Mouse (Mus musculus) erythroblast, adult 5-6 weeks (primary cell): Measurements from ENCODE around the gene Gabrp. TPM values are rescaled to one million over a fixed set of nuclear protein-coding genes. Genes with fewer than 3 reads are reported as not detected.

Experiments used
- ATAC-seq: replicated peaks from 2 replicates; pipeline ENCODE4 v1.8.0; 2016; ENCODE audit warnings: moderate number of reproducible peaks, mild to moderate bottlenecking, moderate TSS enrichment, inconsistent platforms; ENCODE audit not compliant: poor library complexity, low FRiP score, severe bottlenecking
- total RNA-seq, 2 experiments: library from RNA; stranded (forward) in 1 of 2; stranded (reverse) in 1 of 2; fragments of 150-400 nt in 1 of 2; fragments of 200-764, 138-1000 nt in 1 of 2; gene quantifications; 2 replicates each; pipeline versions ENCODE4 v1.2.3 to v1.2.4; 2015 to 2017; ENCODE audit warnings: low replicate concordance in 2 of 2

Gabrp gene
- total RNA-seq (2015; ENCODE audit: low replicate concordance): not detected in 2 replicates
- total RNA-seq (2017; ENCODE audit: low replicate concordance): not detected in 2 replicates

DNA sequence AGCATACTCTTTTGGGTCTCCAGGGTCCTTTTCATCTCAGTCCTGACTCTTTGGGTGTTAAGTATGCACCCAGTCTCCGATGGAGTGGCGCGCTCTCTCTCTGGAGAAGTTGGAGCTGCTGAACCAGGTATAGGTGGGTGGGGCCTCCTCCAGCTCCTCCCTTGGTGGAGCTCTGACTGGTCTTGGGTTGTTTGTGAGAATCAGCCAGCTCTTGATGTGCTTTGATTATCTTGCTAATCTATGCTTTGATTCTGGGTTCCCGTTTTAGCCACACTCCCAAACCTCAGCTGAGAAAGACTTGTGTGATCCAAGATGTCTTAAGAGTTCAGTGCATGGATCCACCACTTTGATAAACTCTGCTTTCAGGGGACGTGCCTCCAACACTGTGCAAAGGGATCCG, at the start of gene Gabrp:
TSS of gene Gabrp (minus strand) at position 101 of the 400 bp plus-strand sequence.
- no peak for ATAC-seq

DNA sequence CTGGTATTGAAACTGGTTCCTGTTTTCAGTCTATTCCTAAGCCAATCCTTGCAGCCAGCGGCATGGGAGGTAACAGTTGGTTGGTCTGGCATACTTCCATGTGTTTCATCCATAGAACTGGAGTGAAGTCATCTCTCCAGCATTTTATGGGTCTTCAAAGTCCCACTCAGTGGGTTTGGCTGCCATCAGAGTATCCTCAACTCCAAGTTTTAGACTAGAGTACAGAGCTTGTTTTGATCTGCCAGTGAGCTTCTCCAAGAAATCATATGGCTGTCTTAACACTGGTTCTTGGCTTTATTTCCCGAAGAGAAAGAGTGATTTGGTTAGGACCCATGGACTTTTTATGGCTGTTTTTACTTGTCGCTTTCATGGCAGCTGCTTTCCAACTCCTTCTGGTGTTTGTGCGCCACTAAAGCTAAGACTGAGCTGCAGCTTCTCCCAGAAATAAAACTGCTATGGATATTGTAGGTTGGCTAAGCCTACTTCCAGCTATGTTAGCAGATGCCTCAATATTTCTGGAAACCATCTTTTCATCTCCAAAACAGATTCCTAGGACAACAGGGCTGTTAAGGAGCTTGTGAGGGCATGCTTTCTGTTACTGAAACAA, 48.5 kb upstream of the Gabrp start:
- no peak for ATAC-seq

- ATAC-seq: no peak; the same call in 1 of the 2 replicates
Observed at GRCm38 (mm10) chr11:33614218-33614617, 35.5 kb upstream of the Gabrp start.

DNA sequence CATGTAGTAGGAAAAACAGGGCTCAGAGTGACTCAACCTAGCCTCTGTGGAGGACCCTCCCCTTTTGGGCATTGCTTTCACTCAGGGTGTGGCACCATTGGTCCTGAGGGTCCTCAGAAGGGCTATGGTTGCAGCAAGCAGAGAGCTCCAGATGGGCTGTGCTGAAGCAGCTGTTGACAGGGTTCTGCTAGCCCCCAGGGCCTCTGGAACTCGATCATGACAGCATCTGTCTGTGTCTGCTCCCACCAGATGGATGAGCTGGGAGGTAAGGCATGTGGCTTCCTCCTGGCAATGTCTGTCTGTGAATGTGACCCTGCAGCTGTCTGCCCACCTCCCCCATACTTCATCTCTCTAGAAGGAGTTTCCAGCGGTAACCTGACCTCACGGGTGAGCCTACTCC, 29.0 kb upstream of the Gabrp start:
- ATAC-seq: no peak

DNA sequence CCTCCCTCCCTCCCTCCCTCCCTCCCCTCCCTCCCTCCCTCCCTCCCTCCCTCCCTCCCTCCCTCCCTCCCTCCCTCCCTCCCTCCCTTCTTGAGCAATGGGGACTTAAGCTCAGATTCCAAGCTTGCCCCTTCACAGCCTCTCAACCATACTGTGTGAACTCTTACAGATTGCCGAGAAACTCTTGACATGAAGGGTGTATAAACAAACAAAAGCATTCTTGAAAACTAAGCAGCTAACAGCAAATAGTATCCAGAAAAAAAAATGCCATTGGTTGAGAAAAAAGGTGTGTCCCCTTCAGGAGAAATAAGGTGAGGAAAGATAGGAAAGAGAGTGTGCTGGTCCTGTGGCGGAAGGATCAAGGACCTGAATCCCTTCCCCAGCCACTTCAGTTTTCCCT, 24.4 kb upstream of the Gabrp start:
- no peak for ATAC-seq

DNA sequence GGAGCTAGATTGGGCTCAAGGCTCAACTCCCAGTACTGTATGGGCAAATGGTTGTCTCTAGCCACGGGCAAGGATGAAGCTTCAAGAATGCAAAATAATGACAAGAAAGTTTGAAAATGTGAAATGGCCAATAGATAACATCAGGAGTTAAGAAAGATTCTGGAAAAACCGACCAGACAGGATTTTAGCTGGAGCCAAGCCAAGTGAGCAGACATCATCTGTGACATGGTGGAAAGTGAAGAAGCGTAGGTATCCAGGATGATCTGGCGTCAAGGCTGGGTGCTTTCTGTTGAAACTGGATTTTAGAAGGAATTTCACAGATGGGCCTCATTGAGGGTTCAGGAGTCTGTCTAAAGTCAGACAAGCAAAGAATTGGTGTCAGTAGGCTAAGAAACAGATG, 20.2 kb upstream of the Gabrp start, which contains the start of gene D130052B06Rik:
TSS of gene D130052B06Rik (plus strand) at position 317 of the 400 bp plus-strand sequence.
- ATAC-seq: no peak

- ATAC-seq: no peak
Observed at GRCm38 (mm10) chr11:33596655-33597054, 17.9 kb upstream of the Gabrp start.

GRCm38 (mm10) chr11:33592826-33593225, 14.1 kb upstream of the Gabrp start:
- no peak for ATAC-seq

GRCm38 (mm10) chr11:33590771-33591170, 12.0 kb upstream of the Gabrp start:
- ATAC-seq: no peak

- ATAC-seq: no peak
Observed at GRCm38 (mm10) chr11:33586614-33587013, 7.9 kb upstream of the Gabrp start.

GRCm38 (mm10) chr11:33579621-33580020, 862 bp upstream of the Gabrp start:
- no peak for ATAC-seq

DNA sequence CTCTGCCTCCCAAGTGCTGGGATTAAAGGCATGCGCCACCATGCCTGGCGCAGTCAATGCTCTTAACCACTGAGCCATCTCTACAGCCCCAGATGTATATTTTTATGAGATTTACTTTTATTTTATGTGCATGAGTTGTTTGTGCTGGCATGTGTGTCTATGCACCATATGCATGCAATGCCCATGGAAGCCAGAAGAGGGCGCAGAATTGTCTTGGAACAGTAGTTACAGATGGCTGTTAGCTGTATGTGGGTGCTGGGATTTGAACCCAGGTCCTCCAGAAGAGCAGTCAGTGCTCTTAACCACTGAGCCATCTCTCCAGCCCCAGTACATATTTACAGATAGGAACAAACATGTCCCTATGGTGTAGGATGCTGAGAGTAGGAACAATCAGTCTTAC, 3.8 kb downstream of the Gabrp start:
- ATAC-seq: no peak

DNA sequence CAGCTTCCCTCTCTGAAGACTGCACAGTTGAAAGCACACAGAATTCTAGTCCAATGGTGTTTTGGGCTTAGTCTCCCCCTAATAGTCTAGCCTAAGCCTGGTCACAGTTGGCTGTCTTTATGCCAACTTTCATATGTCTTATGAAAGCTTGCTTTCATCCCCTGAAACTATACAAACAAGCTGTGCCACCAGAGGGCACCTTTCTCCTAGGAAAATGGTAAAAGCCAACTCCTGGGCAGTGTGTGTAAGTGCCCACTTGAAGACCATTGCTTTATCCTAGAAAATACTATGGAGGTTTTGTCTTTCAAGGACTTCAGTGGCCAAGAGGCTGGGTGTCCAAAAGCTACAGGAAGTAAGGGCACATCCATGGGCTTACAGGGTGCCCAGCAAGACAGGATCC, 8.3 kb downstream of the Gabrp start:
- no peak for ATAC-seq

GRCm38 (mm10) chr11:33563921-33564320, 14.8 kb downstream of the Gabrp start:
- ATAC-seq: no peak

- no peak for ATAC-seq
Observed at GRCm38 (mm10) chr11:33554123-33554522, 24.6 kb downstream of the Gabrp start.

GRCm38 (mm10) chr11:33550861-33551560, 27.7 kb downstream of the Gabrp start:
- no peak for ATAC-seq

GRCm38 (mm10) chr11:33547386-33547785, 31.4 kb downstream of the Gabrp start:
- no peak for ATAC-seq

DNA sequence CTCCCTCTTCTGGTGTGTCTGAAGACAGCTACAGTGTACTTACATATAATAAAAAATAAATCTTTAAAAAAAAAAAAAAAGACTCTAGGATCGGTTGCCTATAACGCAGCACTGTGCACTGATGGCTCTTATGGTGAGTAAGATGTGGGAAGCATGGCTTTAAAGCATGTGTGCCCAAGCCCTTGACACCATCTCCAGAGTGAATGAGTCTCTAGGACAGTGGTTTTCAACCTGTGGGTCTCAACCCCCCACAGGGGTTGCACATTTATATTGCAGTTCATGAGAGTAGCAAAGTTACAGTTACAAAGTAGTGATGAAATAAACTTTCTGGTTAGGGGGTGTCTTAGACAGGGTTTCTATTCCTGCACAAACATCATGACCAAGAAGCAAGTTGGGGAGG, 33.8 kb downstream of the Gabrp start:
- ATAC-seq: no peak

DNA sequence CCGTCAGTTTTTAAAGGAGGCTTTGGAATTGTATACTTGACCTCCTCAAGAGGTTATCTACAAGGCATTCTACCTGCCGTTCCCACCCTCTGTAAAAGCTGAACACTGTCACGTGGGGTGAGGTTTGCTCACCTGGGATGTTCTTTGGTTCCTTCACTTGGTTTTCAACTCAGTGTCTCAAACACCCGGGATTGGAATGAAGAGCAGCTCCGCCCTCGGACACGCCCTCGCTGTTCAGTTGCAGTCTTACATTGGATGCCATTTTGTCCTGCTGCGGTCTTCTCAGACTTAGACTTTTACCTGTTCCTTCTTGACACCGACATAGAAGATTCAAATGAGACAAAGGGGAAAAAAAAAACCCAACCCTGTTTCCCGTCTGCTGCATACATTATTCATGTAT, 34.6 kb downstream of the Gabrp start:
- ATAC-seq: no peak

GRCm38 (mm10) chr11:33537390-33538125, 41.2 kb downstream of the Gabrp start:
- no peak for ATAC-seq

- no peak for ATAC-seq
Observed at GRCm38 (mm10) chr11:33536636-33537035, 42.1 kb downstream of the Gabrp start.
